Mouse (Mus musculus): ENCODE data around the gene Timm44. TPM values are rescaled to one million over a fixed set of nuclear protein-coding genes. Genes with fewer than 3 reads are reported as not detected.
A peak's percentile ranks its signal among the peaks of the same experiment; 100 is the strongest.

Timm44 gene
- polyA plus RNA-seq, 1 experiment, result 55.0 TPM

DNA sequence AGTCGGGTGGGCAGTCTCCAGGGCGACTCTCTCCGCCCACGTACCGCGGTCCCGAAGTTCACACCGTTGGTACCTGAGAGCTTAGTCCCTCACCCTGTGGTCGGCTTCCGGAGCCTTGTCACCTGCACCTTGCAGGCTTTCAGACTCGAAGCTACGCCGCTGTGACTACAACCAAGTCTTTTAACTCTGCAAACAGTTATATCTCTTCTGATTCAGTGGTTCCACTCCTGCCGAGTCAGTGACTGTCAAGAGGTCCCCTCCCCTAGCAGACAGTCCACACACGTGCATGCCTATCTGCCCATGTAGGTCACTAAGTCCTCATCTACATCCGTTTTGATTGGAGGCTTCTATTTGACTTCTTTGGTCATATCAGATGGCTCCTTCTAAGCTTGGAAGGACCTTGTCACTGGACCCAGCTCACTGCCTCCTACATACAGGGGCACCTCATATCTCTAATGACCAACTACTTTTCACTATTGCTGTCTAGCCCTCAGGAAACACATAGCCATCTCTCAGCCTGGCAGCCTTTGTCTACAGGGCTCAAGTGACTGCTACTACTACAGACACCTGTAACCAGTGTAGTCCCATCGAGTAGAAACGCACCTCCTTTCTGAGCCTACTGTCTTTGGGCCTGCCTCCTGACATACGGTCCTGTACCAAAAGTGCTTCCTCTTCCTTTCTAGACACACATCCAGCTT, 36.4 kb downstream of the Timm44 start:
- H3K4me3 ChIP-seq (ENCODE audit: insufficient read depth, low read length), result peak overlapping the region; percentile 65
- peak overlapping the region; percentile 22 for H3K27ac ChIP-seq (ENCODE audit: insufficient read depth, low read depth, low read length)
- peaks cover 18% of the 10 kb centered on the region for H3K4me1 ChIP-seq (ENCODE audit: control insufficient read depth, insufficient read depth, low read length)
- no peak for TF ChIP-seq POLR2A (IDR thresholded peaks at IDR 0.05; ENCODE audit: borderline replicate concordance, low read depth, low read length)
- no peak for TF ChIP-seq CTCF (IDR thresholded peaks at IDR 0.05; ENCODE audit: low read depth, low read length)

DNA sequence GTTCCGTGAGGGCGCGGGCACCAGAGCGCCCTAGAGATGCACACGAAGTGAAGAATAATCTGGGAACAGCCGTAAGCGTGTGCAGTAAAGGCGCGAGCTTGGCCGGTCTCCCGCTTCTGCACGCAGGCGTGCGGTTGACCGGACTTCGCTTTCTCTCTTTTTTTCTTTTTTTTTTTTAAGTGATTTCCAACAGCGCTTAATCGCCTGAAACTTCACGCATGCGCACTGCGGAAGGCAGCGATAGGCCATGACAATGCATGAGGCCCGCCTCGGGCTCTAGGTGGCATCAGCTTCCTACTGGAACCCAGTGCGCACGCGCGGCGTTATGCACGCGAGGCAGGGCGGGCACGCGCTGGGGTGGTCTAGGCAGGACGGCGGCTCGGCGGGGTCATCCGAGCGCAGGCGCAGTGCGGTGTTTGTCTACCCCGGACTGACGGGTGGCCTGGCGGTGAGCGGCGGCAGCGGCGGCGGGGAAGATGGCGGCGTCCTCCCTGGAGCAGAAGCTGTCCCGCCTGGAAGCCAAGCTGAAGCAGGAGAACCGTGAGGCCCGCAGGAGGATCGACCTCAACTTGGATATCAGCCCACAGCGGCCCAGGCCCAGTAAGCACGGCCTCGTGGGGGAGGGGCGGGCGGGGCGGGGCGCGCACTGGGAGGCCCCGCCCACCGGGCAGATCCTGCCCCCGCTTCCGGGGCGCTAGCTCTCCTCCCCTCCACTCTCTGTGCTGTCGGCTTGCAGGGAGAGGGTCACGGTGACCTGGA, 37.1 kb downstream of the Timm44 start, which contains the start of the genes Map2k7 and Gm49320:
Map2k7 (plus strand) TSS at position 307 of the 759 bp plus-strand sequence.
Gm49320 (plus strand) TSS at position 432 of the 759 bp plus-strand sequence.
- peaks cover 18% of the 10 kb centered on the region for H3K4me1 ChIP-seq (ENCODE audit: control insufficient read depth, insufficient read depth, low read length)
- no peak for TF ChIP-seq POLR2A (IDR thresholded peaks at IDR 0.05; ENCODE audit: borderline replicate concordance, low read depth, low read length)
- H3K4me3 ChIP-seq (ENCODE audit: insufficient read depth, low read length), result peak within 1 kb of the TSS; percentile 65
- H3K27ac ChIP-seq (ENCODE audit: insufficient read depth, low read depth, low read length), result peak within 1 kb of the TSS; percentile 88

DNA sequence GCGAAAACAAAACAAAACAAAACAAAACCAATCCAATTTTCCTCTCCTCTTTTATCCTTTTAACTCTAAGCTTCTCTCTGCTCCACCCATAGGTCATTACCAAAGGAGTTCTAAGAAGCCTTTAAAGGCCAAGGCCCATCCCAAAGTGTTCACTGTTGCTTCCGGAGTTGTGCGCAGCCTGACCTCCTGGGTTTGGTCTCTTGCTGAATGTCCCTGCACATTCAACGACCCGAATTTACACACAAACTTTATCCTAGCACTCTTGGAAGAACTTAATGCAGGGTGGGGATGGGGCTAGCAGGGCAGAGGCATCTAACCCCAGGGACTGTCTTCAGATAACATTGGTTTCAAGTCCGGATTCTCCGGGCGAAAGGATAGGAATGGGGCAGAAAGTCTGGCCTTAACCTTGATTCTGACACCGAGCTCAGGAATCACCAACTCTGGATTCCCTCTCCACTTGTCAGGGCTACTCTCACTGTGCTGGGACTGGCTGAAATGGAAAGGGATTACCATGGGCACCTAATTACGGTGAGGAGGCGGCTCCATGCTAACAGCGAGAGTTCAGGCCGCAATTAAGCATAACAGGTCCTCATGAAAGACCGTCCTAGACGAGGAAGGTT, 37.8 kb downstream of the Timm44 start:
- Histone ChIP-seq H3K4me1 (ENCODE audit: control insufficient read depth, insufficient read depth, low read length) (peaks cover 18% of the 10 kb centered on the region), H3K27ac (ENCODE audit: insufficient read depth, low read depth, low read length) (peak overlapping the region; percentile 82), H3K4me3 (ENCODE audit: insufficient read depth, low read length) (peak overlapping the region; percentile 65)
- no peak for TF ChIP-seq POLR2A (IDR thresholded peaks at IDR 0.05; ENCODE audit: borderline replicate concordance, low read depth, low read length)
- no peak for TF ChIP-seq CTCF (IDR thresholded peaks at IDR 0.05; ENCODE audit: low read depth, low read length)

DNA sequence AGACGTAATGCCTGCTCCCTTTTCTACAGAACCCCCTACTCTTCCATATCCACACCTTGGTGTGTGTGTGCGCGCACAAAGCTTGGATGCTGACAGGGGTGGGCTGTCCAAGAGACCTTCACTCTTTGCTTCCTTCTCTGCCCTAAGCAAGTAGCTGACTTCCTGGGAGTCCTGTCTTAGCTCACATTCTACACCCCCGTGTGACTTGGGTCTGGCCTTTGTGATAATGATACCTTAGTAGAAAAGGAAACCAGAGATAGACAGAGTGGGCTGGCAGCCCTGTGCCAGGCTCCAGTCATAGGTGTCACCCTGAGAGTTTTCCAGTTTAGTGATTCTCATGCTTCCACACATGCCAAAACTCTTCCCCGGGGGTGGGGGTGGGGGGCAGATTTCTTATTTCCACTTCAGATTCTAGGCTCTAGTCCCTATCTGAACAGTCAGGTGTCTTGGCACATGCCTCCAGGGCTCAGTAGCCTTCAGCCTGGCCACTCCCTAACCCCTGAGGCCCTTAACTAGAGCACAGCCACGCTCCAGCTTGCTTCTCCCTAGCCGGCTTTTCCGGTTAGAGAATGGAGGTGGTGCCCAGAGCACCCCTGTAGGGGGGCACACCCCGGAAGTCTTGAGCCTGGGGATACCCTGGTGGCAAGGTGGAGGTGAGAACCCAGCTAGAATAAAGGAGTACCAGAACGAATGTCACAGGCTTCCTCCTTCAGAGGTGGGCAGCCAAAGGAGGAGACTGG, 44.9 kb downstream of the Timm44 start:
- Histone ChIP-seq H3K27ac (ENCODE audit: insufficient read depth, low read depth, low read length) (no peak overlapping the region), H3K4me1 (ENCODE audit: control insufficient read depth, insufficient read depth, low read length) (no peaks in the 10 kb centered on the region), H3K4me3 (ENCODE audit: insufficient read depth, low read length) (no peak overlapping the region)
- TF ChIP-seq POLR2A (IDR thresholded peaks at IDR 0.05; ENCODE audit: borderline replicate concordance, low read depth, low read length), result no peak
- TF ChIP-seq CTCF (IDR thresholded peaks at IDR 0.05; ENCODE audit: low read depth, low read length), result no peak

DNA sequence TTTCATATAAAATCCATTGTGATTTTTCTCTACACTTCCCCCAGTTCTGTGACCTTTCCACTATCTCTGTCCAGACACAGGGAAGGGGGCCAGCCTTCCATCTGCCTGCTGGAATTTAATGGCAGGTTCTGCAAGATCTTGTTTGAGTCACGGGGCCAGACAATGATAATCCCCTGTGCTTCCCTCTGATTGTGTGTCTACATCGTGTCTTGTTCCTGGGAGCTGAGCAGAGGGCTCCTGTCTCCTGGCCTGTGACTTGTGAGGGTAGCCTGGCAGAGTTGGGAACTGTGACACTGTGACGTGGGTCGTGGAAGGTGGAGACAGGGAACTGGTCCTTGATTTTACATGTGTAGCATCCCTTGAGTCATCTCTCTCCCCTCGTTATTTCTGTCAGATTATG, 45.9 kb downstream of the Timm44 start:
- TF ChIP-seq CTCF (IDR thresholded peaks at IDR 0.05; ENCODE audit: low read depth, low read length) (no peak), POLR2A (IDR thresholded peaks at IDR 0.05; ENCODE audit: borderline replicate concordance, low read depth, low read length) (no peak)
- Histone ChIP-seq H3K4me1 (ENCODE audit: control insufficient read depth, insufficient read depth, low read length) (no peaks in the 10 kb centered on the region), H3K27ac (ENCODE audit: insufficient read depth, low read depth, low read length) (no peak overlapping the region), H3K4me3 (ENCODE audit: insufficient read depth, low read length) (no peak overlapping the region)

DNA sequence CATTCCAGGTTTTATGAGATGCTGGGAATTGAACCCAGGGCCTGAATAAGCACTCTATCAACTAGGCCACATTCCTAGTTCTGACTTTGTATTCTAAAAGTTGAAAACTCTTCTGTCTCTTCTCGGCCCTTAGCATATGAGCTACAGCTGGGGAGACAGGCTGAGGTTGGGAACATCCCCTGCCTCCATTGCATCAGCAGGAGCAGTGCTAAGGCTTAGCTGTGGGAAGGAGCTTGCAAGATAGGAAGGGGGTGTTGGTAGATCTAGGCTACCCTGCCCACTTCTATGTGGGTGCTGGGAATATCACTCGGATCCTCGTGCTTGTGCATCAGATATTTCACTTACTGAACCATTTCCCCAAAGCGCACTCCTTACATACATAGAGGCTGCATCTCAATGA, 47.8 kb downstream of the Timm44 start:
- Histone ChIP-seq H3K4me1 (ENCODE audit: control insufficient read depth, insufficient read depth, low read length) (no peaks in the 10 kb centered on the region), H3K4me3 (ENCODE audit: insufficient read depth, low read length) (no peak overlapping the region), H3K27ac (ENCODE audit: insufficient read depth, low read depth, low read length) (no peak overlapping the region)
- TF ChIP-seq CTCF (IDR thresholded peaks at IDR 0.05; ENCODE audit: low read depth, low read length) (no peak), POLR2A (IDR thresholded peaks at IDR 0.05; ENCODE audit: borderline replicate concordance, low read depth, low read length) (no peak)

DNA sequence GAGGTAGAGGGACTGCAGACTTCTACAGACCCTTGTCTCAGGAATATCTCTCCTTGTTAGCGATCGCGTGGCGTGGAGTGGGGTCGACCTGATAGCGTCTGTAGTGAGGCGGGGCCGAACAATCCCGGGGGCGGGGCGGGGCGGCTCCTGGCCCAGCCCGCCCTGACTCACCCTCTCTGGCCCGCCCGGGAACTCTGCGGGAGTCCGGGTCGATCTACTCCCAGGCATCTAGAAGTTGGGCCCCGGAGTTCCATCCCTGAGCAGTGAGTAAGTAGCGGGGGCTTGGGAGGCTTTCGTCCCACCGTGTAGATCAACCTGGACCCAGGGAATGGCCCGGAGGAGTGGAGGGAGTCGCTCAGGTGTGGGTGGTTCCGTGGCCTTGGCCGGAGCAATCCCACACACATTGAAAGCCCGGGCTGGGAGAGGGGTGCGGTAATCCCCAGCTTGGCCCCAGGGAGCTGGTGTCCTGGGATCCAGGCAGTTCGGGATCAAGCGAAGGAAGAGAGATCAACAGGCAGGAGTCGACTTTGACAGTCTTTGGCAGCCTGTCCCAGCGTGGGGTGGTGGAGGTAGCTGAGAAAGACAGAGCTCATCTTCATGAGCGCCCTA, 48.9 kb downstream of the Timm44 start, which contains the start of gene Lrrc8e:
Lrrc8e (plus strand) TSS at position 89 of the 609 bp plus-strand sequence.
- Histone ChIP-seq H3K27ac (ENCODE audit: insufficient read depth, low read depth, low read length) (no peak within 1 kb of the TSS), H3K4me1 (ENCODE audit: control insufficient read depth, insufficient read depth, low read length) (no peaks in the 10 kb centered on the region), H3K4me3 (ENCODE audit: insufficient read depth, low read length) (no peak within 1 kb of the TSS)
- TF ChIP-seq CTCF (IDR thresholded peaks at IDR 0.05; ENCODE audit: low read depth, low read length) (no peak), POLR2A (IDR thresholded peaks at IDR 0.05; ENCODE audit: borderline replicate concordance, low read depth, low read length) (no peak)

DNA sequence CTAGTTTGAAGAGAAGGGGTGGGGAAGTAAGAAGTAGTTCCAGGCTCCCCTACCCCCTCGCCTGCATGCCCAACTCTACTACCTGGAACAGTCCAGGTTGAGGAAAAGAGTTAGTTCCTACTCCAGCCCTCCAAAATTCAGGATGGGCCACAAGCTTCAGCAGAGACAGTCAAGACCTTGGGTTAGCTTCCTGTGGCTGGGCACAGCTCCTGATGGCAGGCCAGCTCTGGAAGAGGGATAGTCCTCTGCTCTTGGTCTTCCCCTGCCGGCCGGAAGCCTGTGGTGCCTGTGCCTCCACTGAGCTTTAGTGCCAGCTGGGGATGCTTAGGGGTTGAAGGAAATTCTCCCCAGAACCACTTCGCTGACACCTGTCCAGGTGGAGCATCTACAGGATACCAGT, 49.4 kb downstream of the Timm44 start:
- TF ChIP-seq CTCF (IDR thresholded peaks at IDR 0.05; ENCODE audit: low read depth, low read length), result no peak
- no peak for TF ChIP-seq POLR2A (IDR thresholded peaks at IDR 0.05; ENCODE audit: borderline replicate concordance, low read depth, low read length)
- H3K4me3 ChIP-seq (ENCODE audit: insufficient read depth, low read length), result no peak overlapping the region
- H3K4me1 ChIP-seq (ENCODE audit: control insufficient read depth, insufficient read depth, low read length), result no peaks in the 10 kb centered on the region
- H3K27ac ChIP-seq (ENCODE audit: insufficient read depth, low read depth, low read length), result no peak overlapping the region

DNA sequence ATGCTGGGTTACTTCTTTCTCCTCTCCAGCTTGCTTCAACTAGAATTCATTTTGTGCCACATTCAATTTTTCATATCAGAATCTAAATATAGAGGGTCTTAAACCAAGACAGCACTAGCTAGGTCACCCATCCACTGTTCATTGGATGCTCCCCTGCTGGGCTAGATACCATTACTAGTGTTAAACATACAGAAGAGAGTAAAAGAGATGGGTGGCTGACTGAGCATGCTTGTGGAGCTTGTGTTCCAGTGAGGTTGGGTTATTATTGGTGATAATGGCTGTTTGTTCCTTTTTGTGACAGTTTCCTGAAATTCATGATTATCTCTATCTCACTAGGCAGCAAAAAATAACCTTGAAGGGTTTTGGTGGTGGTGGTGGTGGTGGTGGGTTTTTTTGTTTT, 53.7 kb downstream of the Timm44 start:
- no peak for TF ChIP-seq POLR2A (IDR thresholded peaks at IDR 0.05; ENCODE audit: borderline replicate concordance, low read depth, low read length)
- TF ChIP-seq CTCF (IDR thresholded peaks at IDR 0.05; ENCODE audit: low read depth, low read length), result no peak
- H3K4me3 ChIP-seq (ENCODE audit: insufficient read depth, low read length), result no peak overlapping the region
- no peak overlapping the region for H3K27ac ChIP-seq (ENCODE audit: insufficient read depth, low read depth, low read length)
- no peaks in the 10 kb centered on the region for H3K4me1 ChIP-seq (ENCODE audit: control insufficient read depth, insufficient read depth, low read length)
